Mouse (Mus musculus) brain, embryonic 14.5 days (tissue): Measurements from ENCODE around the gene Rps2.

Experiments
- CTCF ChIP-seq: fragments of 200-500 bp; IDR thresholded peaks from 2 replicates; pipeline ENCODE4 v1.5.1; 2012; ENCODE audit warnings: inconsistent platforms, mild to moderate bottlenecking, moderate library complexity, borderline replicate concordance; ENCODE audit not compliant: insufficient read depth, insufficient read length; ENCODE audit errors: extremely low read depth
- POLR2A ChIP-seq: fragments of 200-500 bp; IDR thresholded peaks from 2 replicates; pipeline ENCODE4 v1.6.1; 2012; ENCODE audit warnings: mild to moderate bottlenecking, inconsistent platforms, borderline replicate concordance; ENCODE audit not compliant: poor library complexity, insufficient read depth, insufficient read length, severe bottlenecking; ENCODE audit errors: extremely low read depth

- TF ChIP-seq CTCF (no peak), POLR2A (no peak)
Observed at GRCm38 (mm10) chr17:24671346-24671745, 46.6 kb upstream of the Rps2 start.
